Mouse (Mus musculus) testis, adult 2 months (tissue): ENCODE measurements at regions not wholly inside any gene's neighbourhood (a gene's known extent, or its start where the extent isn't known, plus 50 kb on each side); places are given as distances from the start of the nearest gene placed in this dataset.

Experiments used
- CTCF ChIP-seq: fragments of 200-500 bp; IDR thresholded peaks from 2 replicates; pipeline ENCODE4 v1.5.1; 2012; ENCODE audit warnings: low read depth, mild to moderate bottlenecking, inconsistent platforms, low read length, moderate library complexity; ENCODE audit not compliant: control insufficient read depth, insufficient read depth, insufficient replicate concordance
- POLR2A ChIP-seq: fragments of 200-500 bp; IDR thresholded peaks from 2 replicates; pipeline ENCODE4 v1.6.1; 2012; ENCODE audit warnings: low read depth, mild to moderate bottlenecking, inconsistent platforms, low read length, moderate library complexity; ENCODE audit not compliant: control insufficient read depth

DNA sequence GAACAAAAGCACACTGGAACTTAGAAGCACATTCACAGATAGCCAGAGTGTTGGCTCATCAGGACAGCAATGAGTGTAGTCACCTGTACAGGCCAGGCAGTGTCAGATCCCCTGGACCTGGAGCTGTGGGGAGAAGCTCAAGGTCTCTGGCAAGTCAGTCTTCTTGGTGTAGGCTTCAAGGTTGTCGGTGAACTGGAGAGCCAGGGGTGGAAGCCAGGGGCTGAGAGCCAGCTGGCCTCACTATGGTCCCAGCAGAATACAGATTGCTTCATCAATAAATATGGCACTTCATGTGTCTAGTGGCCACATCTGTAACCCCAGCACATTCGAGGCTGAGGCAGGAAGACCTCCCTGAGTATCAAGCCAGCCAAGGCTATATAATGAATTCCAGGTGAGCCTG is 101.0 kb upstream of the Tgfbr2 start:
- TF ChIP-seq CTCF (no peak), POLR2A (no peak)
